Mouse (Mus musculus): Measurements from ENCODE around the gene Asf1a. TPM values are rescaled to one million over a fixed set of nuclear protein-coding genes. Genes with fewer than 3 reads are reported as not detected.

Asf1a gene
- polyA plus RNA-seq (2012; rRNA removed) (20.0 and 38.0 TPM in 2 replicates), polyA plus RNA-seq (2014; fragmentation: Nextera tagmentation; extraction: Ambion mirVana) (109 and 110 TPM in 2 replicates)

GRCm38 (mm10) chr10:53596677-53597120 lies at the start of gene Asf1a:
TSS of gene Asf1a (plus strand) at chr10:53596757.
- Histone ChIP-seq H3K4me3 (ENCODE audit: insufficient read depth in 1 of 2, low read depth in 2 of 2, low read length in 2 of 2) (peak within 1 kb of the TSS; percentile 94 to 97), H3K9me3 (ENCODE audit: control insufficient read depth, low read length) (no peaks in the 10 kb centered on the region), H3K9ac (replicated peaks) (peak within 1 kb of the TSS; percentile 95), H3K27ac (peak within 1 kb of the TSS; percentile 97), H3K4me1 (replicated peaks; ENCODE audit: control insufficient read depth in 2 of 2, insufficient read depth in 2 of 2, low read length in 1 of 2) (peaks cover 18 to 21% of the 10 kb centered on the region in 2 experiments), H3K4me2 (ENCODE audit: low read depth) (peak within 1 kb of the TSS; percentile 96), H3K27me3 (ENCODE audit: control insufficient read depth, insufficient read depth, low read length) (no peaks in the 10 kb centered on the region), H3K36me3 (replicated peaks; ENCODE audit: control insufficient read depth, insufficient read depth, low read depth) (peaks cover 20% of the 10 kb centered on the region)
- under 1% methylated on average over 52 of the region's 52 CpGs for WGBS (ENCODE audit: insufficient replicate concordance)
- DNase-seq (ENCODE audit: low read depth in 3 of 3, low spot score in 3 of 3) (peak; percentile 91 to 93 (median 93)), ATAC-seq (ENCODE audit: insufficient read depth) (peak; percentile 94)
- TF ChIP-seq EP300 (IDR thresholded peaks at IDR 0.05; ENCODE audit: low read depth) (no peak; the same call in 1 of the 2 replicates), CTCF (IDR thresholded peaks at IDR 0.05; ENCODE audit: low read depth) (peak; percentile 85)

GRCm38 (mm10) chr10:53562001-53562400 lies 34.6 kb upstream of the Asf1a start:
- WGBS (ENCODE audit: insufficient replicate concordance) = 75% methylated on average over 4 of the region's 5 CpGs
- Histone ChIP-seq H3K9me3 (ENCODE audit: control insufficient read depth, low read length) (no peaks in the 10 kb centered on the region), H3K4me3 (ENCODE audit: insufficient read depth in 1 of 2, low read depth in 2 of 2, low read length in 2 of 2) (no peak overlapping the region), H3K36me3 (replicated peaks; ENCODE audit: control insufficient read depth, insufficient read depth, low read depth) (no peaks in the 10 kb centered on the region), H3K27ac (no peak overlapping the region), H3K4me2 (ENCODE audit: low read depth) (no peak overlapping the region), H3K27me3 (ENCODE audit: control insufficient read depth, insufficient read depth, low read length) (no peaks in the 10 kb centered on the region), H3K9ac (replicated peaks) (no peak overlapping the region), H3K4me1 (replicated peaks; ENCODE audit: control insufficient read depth in 2 of 2, insufficient read depth in 2 of 2, low read length in 1 of 2) (no peaks in the 10 kb centered on the region)
- TF ChIP-seq EP300 (IDR thresholded peaks at IDR 0.05; ENCODE audit: low read depth) = no peak
- DNase-seq (ENCODE audit: low read depth in 3 of 3, low spot score in 3 of 3) (no peak), ATAC-seq (ENCODE audit: insufficient read depth) (no peak)

GRCm38 (mm10) chr10:53565538-53565937 lies 31.0 kb upstream of the Asf1a start:
- no peak overlapping the region for H3K9ac ChIP-seq (replicated peaks)
- DNase-seq (ENCODE audit: low read depth in 3 of 3, low spot score in 3 of 3) (no peak), ATAC-seq (ENCODE audit: insufficient read depth) (no peak)
- peaks cover 0 to 2% of the 10 kb centered on the region in 2 experiments; a peak in 1 of 4 replicates for H3K4me1 ChIP-seq (replicated peaks; ENCODE audit: control insufficient read depth in 2 of 2, insufficient read depth in 2 of 2, low read length in 1 of 2)
- H3K4me3 ChIP-seq (ENCODE audit: insufficient read depth in 1 of 2, low read depth in 2 of 2, low read length in 2 of 2) = no peak overlapping the region
- no peaks in the 10 kb centered on the region for H3K27me3 ChIP-seq (ENCODE audit: control insufficient read depth, insufficient read depth, low read length)
- no peak overlapping the region for H3K27ac ChIP-seq
- H3K9me3 ChIP-seq (ENCODE audit: control insufficient read depth, low read length) = no peaks in the 10 kb centered on the region
- 68% methylated on average over 2 of the region's 2 CpGs for WGBS (ENCODE audit: insufficient replicate concordance)
- H3K36me3 ChIP-seq (replicated peaks; ENCODE audit: control insufficient read depth, insufficient read depth, low read depth) = no peaks in the 10 kb centered on the region
- TF ChIP-seq CTCF (IDR thresholded peaks at IDR 0.05; ENCODE audit: low read depth) = no peak
- TF ChIP-seq EP300 (IDR thresholded peaks at IDR 0.05; ENCODE audit: low read depth) = no peak
- no peak overlapping the region for H3K4me2 ChIP-seq (ENCODE audit: low read depth)

- TF ChIP-seq CTCF (IDR thresholded peaks at IDR 0.05; ENCODE audit: low read depth) (no peak), EP300 (IDR thresholded peaks at IDR 0.05; ENCODE audit: low read depth) (no peak)
- Histone ChIP-seq H3K36me3 (replicated peaks; ENCODE audit: control insufficient read depth, insufficient read depth, low read depth) (no peaks in the 10 kb centered on the region), H3K9ac (replicated peaks) (no peak overlapping the region), H3K9me3 (ENCODE audit: control insufficient read depth, low read length) (no peaks in the 10 kb centered on the region), H3K4me3 (ENCODE audit: insufficient read depth in 1 of 2, low read depth in 2 of 2, low read length in 2 of 2) (no peak overlapping the region), H3K4me1 (replicated peaks; ENCODE audit: control insufficient read depth in 2 of 2, insufficient read depth in 2 of 2, low read length in 1 of 2) (peaks cover 0 to 2% of the 10 kb centered on the region in 2 experiments; a peak in 1 of 4 replicates), H3K27ac (no peak overlapping the region), H3K4me2 (ENCODE audit: low read depth) (no peak overlapping the region), H3K27me3 (ENCODE audit: control insufficient read depth, insufficient read depth, low read length) (no peaks in the 10 kb centered on the region)
- DNase-seq (ENCODE audit: low read depth in 3 of 3, low spot score in 3 of 3) (no peak), ATAC-seq (ENCODE audit: insufficient read depth) (no peak)
These were observed 28.0 kb upstream of the Asf1a start for GRCm38 (mm10) chr10:53568531-53568930.

- Histone ChIP-seq H3K4me2 (ENCODE audit: low read depth) (0 out of 2 replicates have a peak overlapping the region, but pooled peaks have one; percentile 11), H3K9me3 (ENCODE audit: control insufficient read depth, low read length) (no peaks in the 10 kb centered on the region), H3K27ac (no peak overlapping the region), H3K4me3 (ENCODE audit: insufficient read depth in 1 of 2, low read depth in 2 of 2, low read length in 2 of 2) (no peak overlapping the region), H3K36me3 (replicated peaks; ENCODE audit: control insufficient read depth, insufficient read depth, low read depth) (no peaks in the 10 kb centered on the region), H3K9ac (replicated peaks) (no peak overlapping the region), H3K4me1 (replicated peaks; ENCODE audit: control insufficient read depth in 2 of 2, insufficient read depth in 2 of 2, low read length in 1 of 2) (peaks cover 0 to 2% of the 10 kb centered on the region in 2 experiments; a peak in 1 of 4 replicates), H3K27me3 (ENCODE audit: control insufficient read depth, insufficient read depth, low read length) (no peaks in the 10 kb centered on the region)
- DNase-seq (ENCODE audit: low read depth in 3 of 3, low spot score in 3 of 3) (no peak), ATAC-seq (ENCODE audit: insufficient read depth) (no peak)
- TF ChIP-seq CTCF (IDR thresholded peaks at IDR 0.05; ENCODE audit: low read depth) (no peak), EP300 (IDR thresholded peaks at IDR 0.05; ENCODE audit: low read depth) (no peak)
- 49% methylated on average over 6 of the region's 7 CpGs for WGBS (ENCODE audit: insufficient replicate concordance)
These were observed 16.4 kb upstream of the Asf1a start for GRCm38 (mm10) chr10:53580137-53580536.
